ENCODE assay signal across 19 mouse cellular contexts in genomic region chr19:56584288-56584687, GRCm38 (mm10).
"Had no signal": no experiment of that assay in that cellular context is flagged by ENCODE, and none has a peak within 500 bp of the region (broad histone marks: within the 10 kb centered on the region; RNA-seq: fewer than 3 reads in every experiment).

No protein-coding gene starts in this region.

- H3K4me1 ChIP-seq: hindbrain, embryonic 10.5 days; hindbrain, embryonic 12.5 days; hindbrain, embryonic 13.5 days had no signal

- H3K4me3 ChIP-seq: heart, embryonic 12.5 days; heart, embryonic 13.5 days; heart, embryonic 15.5 days; hindbrain, embryonic 10.5 days; hindbrain, embryonic 12.5 days; hindbrain, embryonic 13.5 days; hindbrain, embryonic 15.5 days; intestine, embryonic 15.5 days; kidney, embryonic 15.5 days; layer of hippocampus, adult 2 months had no signal

- DNase-seq: heart, postnatal 36 days; kidney, adult 11 months; kidney, adult 18-20 months; kidney, adult 8-10 months; layer of hippocampus, adult 9-11 months; layer of hippocampus, postnatal 36 days had no signal

- H3K27me3 ChIP-seq: heart, embryonic 12.5 days; heart, embryonic 13.5 days; heart, embryonic 15.5 days; hindbrain, embryonic 12.5 days; hindbrain, embryonic 13.5 days; hindbrain, embryonic 15.5 days; intestine, embryonic 15.5 days; kidney, embryonic 15.5 days had no signal

- H3K27ac ChIP-seq: heart, embryonic 13.5 days; heart, embryonic 15.5 days; hindbrain, embryonic 10.5 days; hindbrain, embryonic 12.5 days; hindbrain, embryonic 14.5 days; hindbrain, embryonic 15.5 days; hindbrain, postnatal 0 days; intestine, embryonic 15.5 days; kidney, postnatal 0 days; layer of hippocampus, adult 2 months had no signal

- H3K9me3 ChIP-seq: heart, embryonic 12.5 days; heart, embryonic 13.5 days; heart, embryonic 15.5 days; hindbrain, embryonic 10.5 days; hindbrain, embryonic 12.5 days; hindbrain, embryonic 13.5 days; hindbrain, embryonic 15.5 days; intestine, embryonic 15.5 days; kidney, embryonic 15.5 days had no signal
